Mouse (Mus musculus): Measurements from ENCODE around the gene Brwd3. TPM values are rescaled to one million over a fixed set of nuclear protein-coding genes. Genes with fewer than 3 reads are reported as not detected.

The Brwd3 gene
- 10.8 and 11.2 TPM in 2 replicates for total RNA-seq (2017)

GRCm38 (mm10) chrX:108834090-108834774, at the start of gene Brwd3:
Gene Brwd3, minus strand, starts transcription at chrX:108834372.
- peak; percentile 90 for ATAC-seq (replicated peaks; ENCODE audit: low read depth, poor library complexity, severe bottlenecking)

- no peak for ATAC-seq (replicated peaks; ENCODE audit: low read depth, poor library complexity, severe bottlenecking)
Observed at GRCm38 (mm10) chrX:108862632-108863031, 28.5 kb upstream of the Brwd3 start.

- no peak for ATAC-seq (replicated peaks; ENCODE audit: low read depth, poor library complexity, severe bottlenecking)
Observed at GRCm38 (mm10) chrX:108842705-108843104, 8.5 kb upstream of the Brwd3 start.

GRCm38 (mm10) chrX:108836416-108836815, 2.2 kb upstream of the Brwd3 start:
- no peak for ATAC-seq (replicated peaks; ENCODE audit: low read depth, poor library complexity, severe bottlenecking)

GRCm38 (mm10) chrX:108835233-108835632, 1.1 kb upstream of the Brwd3 start:
- no peak for ATAC-seq (replicated peaks; ENCODE audit: low read depth, poor library complexity, severe bottlenecking)

- ATAC-seq (replicated peaks; ENCODE audit: low read depth, poor library complexity, severe bottlenecking) = no peak
Observed at GRCm38 (mm10) chrX:108833381-108834020, 671 bp downstream of the Brwd3 start.

GRCm38 (mm10) chrX:108832674-108833189, 1.4 kb downstream of the Brwd3 start:
- peak; percentile 80 for ATAC-seq (replicated peaks; ENCODE audit: low read depth, poor library complexity, severe bottlenecking)

- no peak for ATAC-seq (replicated peaks; ENCODE audit: low read depth, poor library complexity, severe bottlenecking)
Observed at GRCm38 (mm10) chrX:108831231-108831630, 2.9 kb downstream of the Brwd3 start.

- no peak for ATAC-seq (replicated peaks; ENCODE audit: low read depth, poor library complexity, severe bottlenecking)
Observed at GRCm38 (mm10) chrX:108828111-108828510, 6.1 kb downstream of the Brwd3 start.

- ATAC-seq (replicated peaks; ENCODE audit: low read depth, poor library complexity, severe bottlenecking) = no peak
Observed at GRCm38 (mm10) chrX:108797268-108797667, 36.9 kb downstream of the Brwd3 start.

- ATAC-seq (replicated peaks; ENCODE audit: low read depth, poor library complexity, severe bottlenecking) = no peak
Observed at GRCm38 (mm10) chrX:108783724-108784123, 50.4 kb downstream of the Brwd3 start.

- no peak for ATAC-seq (replicated peaks; ENCODE audit: low read depth, poor library complexity, severe bottlenecking)
Observed at GRCm38 (mm10) chrX:108731755-108732154, 102.4 kb downstream of the Brwd3 start.

- no peak for ATAC-seq (replicated peaks; ENCODE audit: low read depth, poor library complexity, severe bottlenecking)
Observed at GRCm38 (mm10) chrX:108729564-108729963, 104.6 kb downstream of the Brwd3 start.

- 0 out of 2 replicates have a peak, but pooled peaks have one; percentile 25 for ATAC-seq (replicated peaks; ENCODE audit: low read depth, poor library complexity, severe bottlenecking)
Observed at GRCm38 (mm10) chrX:108729068-108729467, 105.1 kb downstream of the Brwd3 start.

- ATAC-seq (replicated peaks; ENCODE audit: low read depth, poor library complexity, severe bottlenecking) = peak; percentile 47; the same call in 1 of the 2 replicates
Observed at GRCm38 (mm10) chrX:108728334-108728733, 105.8 kb downstream of the Brwd3 start.

- ATAC-seq (replicated peaks; ENCODE audit: low read depth, poor library complexity, severe bottlenecking) = no peak
Observed at GRCm38 (mm10) chrX:108724241-108724640, 109.9 kb downstream of the Brwd3 start.

- no peak for ATAC-seq (replicated peaks; ENCODE audit: low read depth, poor library complexity, severe bottlenecking)
Observed at GRCm38 (mm10) chrX:108722447-108722846, 111.7 kb downstream of the Brwd3 start.

- no peak for ATAC-seq (replicated peaks; ENCODE audit: low read depth, poor library complexity, severe bottlenecking)
Observed at GRCm38 (mm10) chrX:108704312-108704711, 129.9 kb downstream of the Brwd3 start.

All from common myeloid progenitor, adult 5-6 weeks (primary cell).